Mouse (Mus musculus) brain, adult 10 weeks (tissue): ENCODE measurements around the gene Rhox3g. TPM values are rescaled to one million over a fixed set of nuclear protein-coding genes. Genes with fewer than 3 reads are reported as not detected.

ENCODE experiments used
- polyA plus RNA-seq: library from polyadenylated mRNA; stranded (reverse); fragments of 350-450 nt; fragmentation: Illumina TruSeq; extraction: RNeasy Lipid Tissue Mini Kit (QIAGEN cat#74804); gene quantifications from one replicate; pipeline ENCODE4 v1.2.3, GENCODE M21; 2015; ENCODE audit warnings: low read depth, low replicate concordance

Gene Rhox3g
- not detected for polyA plus RNA-seq

DNA sequence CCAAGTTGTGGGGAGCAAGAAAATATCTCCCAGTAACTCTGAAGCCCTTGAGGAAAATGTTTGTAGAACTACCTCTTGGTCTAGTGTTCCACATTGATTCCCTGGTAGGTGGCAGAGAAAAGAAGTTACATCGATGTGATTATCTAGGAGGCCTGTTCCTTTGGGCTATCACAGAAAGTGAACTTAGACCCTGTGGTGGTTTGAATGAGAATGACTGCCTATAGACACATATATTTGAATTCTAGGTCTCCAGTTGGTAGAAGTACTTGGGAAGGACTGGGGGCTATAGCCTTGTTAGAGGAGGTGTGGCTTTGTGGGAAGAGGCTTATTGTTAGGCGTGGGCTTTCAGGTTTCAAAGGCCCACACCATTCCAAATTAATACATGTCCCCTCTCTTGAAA is at the start of gene Rhox3g:
Gene Rhox3g (minus strand): TSS at position 101 of the 400 bp plus-strand sequence.

DNA sequence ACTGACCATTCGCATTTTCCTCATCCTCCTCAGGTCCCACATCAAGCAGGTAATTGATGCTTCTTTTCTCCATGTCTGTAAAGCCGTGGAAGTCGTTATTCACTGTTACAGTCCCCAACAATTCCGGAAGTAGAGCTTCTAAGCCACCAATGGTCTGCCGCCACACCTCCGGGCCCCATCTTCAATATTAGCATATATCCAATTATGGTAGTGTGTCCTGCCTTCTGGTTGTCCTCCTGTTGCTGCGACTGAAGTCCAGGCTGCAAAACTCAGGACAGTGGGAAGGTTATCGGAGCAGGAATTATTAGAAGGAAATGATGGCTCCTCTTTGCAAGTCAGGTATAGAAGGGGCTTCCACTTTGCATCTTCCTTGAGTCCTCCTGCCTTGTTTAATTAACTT is 44.8 kb upstream of the Rhox3g start, which contains the start of gene Rhox2h:
Gene Rhox2h (minus strand): TSS at position 101 of the 400 bp plus-strand sequence.

GRCm38 (mm10) chrX:37668664-37669063 is 40.3 kb upstream of the Rhox3g start, which contains the start of gene Rhox3h:
Gene Rhox3h (minus strand): TSS chrX:37668764.

DNA sequence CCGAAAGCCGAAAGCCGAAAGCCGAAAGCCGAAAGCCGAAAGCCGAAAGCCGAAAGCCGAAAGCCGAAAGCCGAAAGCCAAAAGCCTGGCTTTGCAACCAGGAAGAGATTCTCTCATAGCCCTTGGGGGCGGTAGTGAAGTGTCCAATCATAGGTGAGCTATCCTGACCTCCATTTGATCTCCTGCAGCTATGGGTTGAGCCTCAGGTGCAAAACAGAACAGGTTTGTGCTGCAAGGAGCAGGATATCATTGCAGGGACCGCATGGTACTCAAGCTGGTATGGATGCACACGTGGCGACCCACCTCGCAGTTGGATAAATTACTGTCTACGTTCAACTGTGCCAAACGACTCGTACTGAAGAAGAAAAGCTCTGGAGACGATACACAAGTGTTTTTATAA is 22.8 kb upstream of the Rhox3g start, which contains the start of gene Rhox4g:
Gene Rhox4g (minus strand): TSS at position 101 of the 400 bp plus-strand sequence.

DNA sequence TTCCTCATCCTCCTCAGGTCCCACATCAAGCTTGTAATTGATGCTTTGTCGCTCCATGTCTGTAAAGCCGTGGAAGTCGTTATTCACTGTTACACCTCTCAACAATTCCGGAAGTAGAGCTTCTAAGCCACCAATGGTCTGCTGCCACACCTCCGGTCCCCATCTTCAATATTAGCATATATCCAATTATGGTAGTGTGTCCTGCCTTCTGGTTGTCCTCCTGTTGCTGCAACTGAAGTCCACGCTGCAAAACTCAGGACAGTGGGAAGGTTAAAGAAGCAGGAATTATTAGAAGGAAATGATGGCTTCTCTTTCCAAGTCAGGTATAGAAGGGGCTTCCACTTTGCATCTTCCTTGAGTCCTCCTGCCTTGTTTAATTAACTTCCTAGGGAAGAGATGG is 15.0 kb upstream of the Rhox3g start, which contains the start of gene Rhox2g:
Gene Rhox2g (minus strand): TSS at position 101 of the 400 bp plus-strand sequence.

GRCm38 (mm10) chrX:37607604-37608003 is 20.8 kb downstream of the Rhox3g start, which contains the start of gene Rhox4f:
Gene Rhox4f (minus strand): TSS chrX:37607704.

GRCm38 (mm10) chrX:37580692-37581091 is 47.7 kb downstream of the Rhox3g start, which contains the start of gene Rhox3f:
Gene Rhox3f (plus strand): TSS chrX:37580992.

Other genes with a start within 250 kb of the Rhox3g start
- gene Rhox3a2, start 248.6 kb downstream of the Rhox3g start, polyA plus RNA-seq = not detected
- gene Rhox4a2, start 237.8 kb downstream of the Rhox3g start, polyA plus RNA-seq = not detected
- not detected for gene Rhox2b, start 216.5 kb downstream of the Rhox3g start, polyA plus RNA-seq
- gene Rhox4b, start 196.1 kb downstream of the Rhox3g start, polyA plus RNA-seq = not detected
- not detected for gene Rhox2c, start 174.9 kb downstream of the Rhox3g start, polyA plus RNA-seq
- gene Rhox3c, start 170.0 kb downstream of the Rhox3g start, polyA plus RNA-seq = not detected
- gene Rhox4c, start 148.3 kb downstream of the Rhox3g start, polyA plus RNA-seq = not detected
- gene Rhox2d, start 135.2 kb downstream of the Rhox3g start, polyA plus RNA-seq = not detected
- not detected for gene Rhox4d, start 114.3 kb downstream of the Rhox3g start, polyA plus RNA-seq
- gene Rhox2e, start 98.2 kb downstream of the Rhox3g start, polyA plus RNA-seq = not detected
- not detected for gene Rhox3e, start 86.6 kb downstream of the Rhox3g start, polyA plus RNA-seq
- gene Rhox4e, start 71.2 kb downstream of the Rhox3g start, polyA plus RNA-seq = not detected
- not detected for gene Rhox2f, start 57.2 kb downstream of the Rhox3g start, polyA plus RNA-seq
- gene Rhox3f, start 47.6 kb downstream of the Rhox3g start, polyA plus RNA-seq = not detected
- not detected for gene Rhox4f, start 20.9 kb downstream of the Rhox3g start, polyA plus RNA-seq
- gene Rhox2g, start 14.9 kb upstream of the Rhox3g start, polyA plus RNA-seq = not detected
- gene Rhox4g, start 22.7 kb upstream of the Rhox3g start, polyA plus RNA-seq = not detected
- not detected for gene Rhox3h, start 40.2 kb upstream of the Rhox3g start, polyA plus RNA-seq
- gene Rhox2h, start 44.7 kb upstream of the Rhox3g start, polyA plus RNA-seq = not detected
- gene Rhox5, start 176.2 kb upstream of the Rhox3g start, polyA plus RNA-seq = not detected
- gene Rhox6, start 198.3 kb upstream of the Rhox3g start, polyA plus RNA-seq = not detected
- gene Rhox7a, start 203.1 kb upstream of the Rhox3g start, polyA plus RNA-seq = not detected